Mouse (Mus musculus): ENCODE results near the gene Nr1i2. TPM values are rescaled to one million over a fixed set of nuclear protein-coding genes. Genes with fewer than 3 reads are reported as not detected.
A peak's percentile ranks its signal among the peaks of the same experiment; 100 is the strongest.

Nr1i2 gene
- total and polyA plus RNA-seq, 3 experiments: not detected

GRCm38 (mm10) chr16:38248331-38248961 lies 46.2 kb downstream of the Nr1i2 start:
- 34% methylated on average over 13 of the region's 13 CpGs for WGBS
- Histone ChIP-seq H3K27ac (peak overlapping the region; percentile 36), H3K79me2 (replicated peaks; ENCODE audit: control insufficient read depth, insufficient read depth, low read length) (no peaks in the 10 kb centered on the region), H3K4me3 (no peak overlapping the region), H3K4me1 (ENCODE audit: control insufficient read depth, insufficient read depth, low read length) (peaks cover 2% of the 10 kb centered on the region), H3K27me3 (ENCODE audit: control insufficient read depth, insufficient read depth, low read length) (no peaks in the 10 kb centered on the region), H3K9ac (ENCODE audit: low read depth, low read length) (peak overlapping the region; percentile 19; the same call in 1 of the 2 replicates), H3K36me3 (ENCODE audit: control insufficient read depth, insufficient read depth, low read length) (no peaks in the 10 kb centered on the region)
- TF ChIP-seq POLR2A (IDR thresholded peaks at IDR 0.05; ENCODE audit: insufficient read depth, low read depth, low read length) (no peak), EP300 (IDR thresholded peaks at IDR 0.05; ENCODE audit: insufficient read depth, low read depth, low read length) (no peak), CTCF (IDR thresholded peaks at IDR 0.05) (no peak)
- intact Hi-C loops (cut with DNase I): no loop called here
- DNase-seq: no peak

- H3K9ac ChIP-seq (ENCODE audit: low read depth, low read length): no peak overlapping the region
- no peak for DNase-seq
- no peaks in the 10 kb centered on the region for H3K27me3 ChIP-seq (ENCODE audit: control insufficient read depth, insufficient read depth, low read length)
- H3K27ac ChIP-seq: no peak overlapping the region
- peaks cover 2% of the 10 kb centered on the region for H3K4me1 ChIP-seq (ENCODE audit: control insufficient read depth, insufficient read depth, low read length)
- intact Hi-C loops (cut with DNase I): no loop called here
- H3K79me2 ChIP-seq (replicated peaks; ENCODE audit: control insufficient read depth, insufficient read depth, low read length): no peaks in the 10 kb centered on the region
- WGBS: 86% methylated on average over 5 of the region's 5 CpGs
- H3K4me3 ChIP-seq: no peak overlapping the region
- TF ChIP-seq CTCF (IDR thresholded peaks at IDR 0.05) (no peak), EP300 (IDR thresholded peaks at IDR 0.05; ENCODE audit: insufficient read depth, low read depth, low read length) (no peak), POLR2A (IDR thresholded peaks at IDR 0.05; ENCODE audit: insufficient read depth, low read depth, low read length) (no peak)
- no peaks in the 10 kb centered on the region for H3K36me3 ChIP-seq (ENCODE audit: control insufficient read depth, insufficient read depth, low read length)
Observed at GRCm38 (mm10) chr16:38245849-38246585, 48.6 kb downstream of the Nr1i2 start.

GRCm38 (mm10) chr16:38245379-38245778 lies 49.2 kb downstream of the Nr1i2 start:
- no peak overlapping the region for H3K27ac ChIP-seq

GRCm38 (mm10) chr16:38244111-38244510 lies 50.5 kb downstream of the Nr1i2 start:
- WGBS: 87% methylated on average over 6 of the region's 6 CpGs
- H3K27me3 ChIP-seq (ENCODE audit: control insufficient read depth, insufficient read depth, low read length): no peaks in the 10 kb centered on the region
- no peaks in the 10 kb centered on the region for H3K36me3 ChIP-seq (ENCODE audit: control insufficient read depth, insufficient read depth, low read length)
- peaks cover 3% of the 10 kb centered on the region for H3K4me1 ChIP-seq (ENCODE audit: control insufficient read depth, insufficient read depth, low read length)
- H3K9ac ChIP-seq (ENCODE audit: low read depth, low read length): no peak overlapping the region
- intact Hi-C loops (cut with DNase I): no loop called here
- H3K4me3 ChIP-seq: no peak overlapping the region
- H3K27ac ChIP-seq: no peak overlapping the region
- TF ChIP-seq POLR2A (IDR thresholded peaks at IDR 0.05; ENCODE audit: insufficient read depth, low read depth, low read length) (no peak), EP300 (IDR thresholded peaks at IDR 0.05; ENCODE audit: insufficient read depth, low read depth, low read length) (no peak), CTCF (IDR thresholded peaks at IDR 0.05) (no peak)
- H3K79me2 ChIP-seq (replicated peaks; ENCODE audit: control insufficient read depth, insufficient read depth, low read length): no peaks in the 10 kb centered on the region
- no peak for DNase-seq

More at GRCm38 (mm10) chr16:38245379-38245778, 49.2 kb downstream of the Nr1i2 start:
- no peaks in the 10 kb centered on the region for H3K27me3 ChIP-seq (ENCODE audit: control insufficient read depth, insufficient read depth, low read length)
- H3K9ac ChIP-seq (ENCODE audit: low read depth, low read length): no peak overlapping the region
- TF ChIP-seq CTCF (IDR thresholded peaks at IDR 0.05) (no peak), POLR2A (IDR thresholded peaks at IDR 0.05; ENCODE audit: insufficient read depth, low read depth, low read length) (no peak), EP300 (IDR thresholded peaks at IDR 0.05; ENCODE audit: insufficient read depth, low read depth, low read length) (no peak)
- H3K4me3 ChIP-seq: no peak overlapping the region
- no peak for DNase-seq
- H3K4me1 ChIP-seq (ENCODE audit: control insufficient read depth, insufficient read depth, low read length): peaks cover 2% of the 10 kb centered on the region
- H3K79me2 ChIP-seq (replicated peaks; ENCODE audit: control insufficient read depth, insufficient read depth, low read length): no peaks in the 10 kb centered on the region
- 79% methylated on average over 2 of the region's 2 CpGs for WGBS
- intact Hi-C loops (cut with DNase I): no loop called here
- H3K36me3 ChIP-seq (ENCODE audit: control insufficient read depth, insufficient read depth, low read length): no peaks in the 10 kb centered on the region

- Histone ChIP-seq H3K27me3 (ENCODE audit: control insufficient read depth, insufficient read depth, low read length) (no peaks in the 10 kb centered on the region), H3K4me3 (no peak overlapping the region), H3K27ac (no peak overlapping the region), H3K4me1 (ENCODE audit: control insufficient read depth, insufficient read depth, low read length) (peaks cover 1% of the 10 kb centered on the region; the same call in 1 of the 2 replicates), H3K79me2 (replicated peaks; ENCODE audit: control insufficient read depth, insufficient read depth, low read length) (no peaks in the 10 kb centered on the region), H3K36me3 (ENCODE audit: control insufficient read depth, insufficient read depth, low read length) (no peaks in the 10 kb centered on the region), H3K9ac (ENCODE audit: low read depth, low read length) (no peak overlapping the region)
- WGBS: 97% methylated on average over 10 of the region's 10 CpGs
- DNase-seq: no peak
- no peak for TF ChIP-seq CTCF (IDR thresholded peaks at IDR 0.05)
- TF ChIP-seq POLR2A (IDR thresholded peaks at IDR 0.05; ENCODE audit: insufficient read depth, low read depth, low read length): no peak
- TF ChIP-seq EP300 (IDR thresholded peaks at IDR 0.05; ENCODE audit: insufficient read depth, low read depth, low read length): no peak
- intact Hi-C loops (cut with DNase I): no loop called here
Observed at GRCm38 (mm10) chr16:38240167-38240566, 54.5 kb downstream of the Nr1i2 start.

- intact Hi-C loops (cut with DNase I): no loop called here
- TF ChIP-seq POLR2A (IDR thresholded peaks at IDR 0.05; ENCODE audit: insufficient read depth, low read depth, low read length) (no peak), EP300 (IDR thresholded peaks at IDR 0.05; ENCODE audit: insufficient read depth, low read depth, low read length) (no peak), CTCF (IDR thresholded peaks at IDR 0.05) (peak; percentile 77)
Observed at GRCm38 (mm10) chr16:38239729-38240128, 54.9 kb downstream of the Nr1i2 start.

More at GRCm38 (mm10) chr16:38239729-38240128, 54.9 kb downstream of the Nr1i2 start:
- 53% methylated on average over 5 of the region's 5 CpGs for WGBS
- Histone ChIP-seq H3K27me3 (ENCODE audit: control insufficient read depth, insufficient read depth, low read length) (no peaks in the 10 kb centered on the region), H3K36me3 (ENCODE audit: control insufficient read depth, insufficient read depth, low read length) (no peaks in the 10 kb centered on the region), H3K4me3 (no peak overlapping the region), H3K79me2 (replicated peaks; ENCODE audit: control insufficient read depth, insufficient read depth, low read length) (no peaks in the 10 kb centered on the region), H3K9ac (ENCODE audit: low read depth, low read length) (no peak overlapping the region), H3K4me1 (ENCODE audit: control insufficient read depth, insufficient read depth, low read length) (peaks cover 1% of the 10 kb centered on the region; the same call in 1 of the 2 replicates), H3K27ac (no peak overlapping the region)
- DNase-seq: peak in 1 of 2 experiments; percentile 37

Data from heart, adult 2 months (tissue).